Mouse (Mus musculus): ENCODE results near the gene Gm340.

Gm340 gene

DNA sequence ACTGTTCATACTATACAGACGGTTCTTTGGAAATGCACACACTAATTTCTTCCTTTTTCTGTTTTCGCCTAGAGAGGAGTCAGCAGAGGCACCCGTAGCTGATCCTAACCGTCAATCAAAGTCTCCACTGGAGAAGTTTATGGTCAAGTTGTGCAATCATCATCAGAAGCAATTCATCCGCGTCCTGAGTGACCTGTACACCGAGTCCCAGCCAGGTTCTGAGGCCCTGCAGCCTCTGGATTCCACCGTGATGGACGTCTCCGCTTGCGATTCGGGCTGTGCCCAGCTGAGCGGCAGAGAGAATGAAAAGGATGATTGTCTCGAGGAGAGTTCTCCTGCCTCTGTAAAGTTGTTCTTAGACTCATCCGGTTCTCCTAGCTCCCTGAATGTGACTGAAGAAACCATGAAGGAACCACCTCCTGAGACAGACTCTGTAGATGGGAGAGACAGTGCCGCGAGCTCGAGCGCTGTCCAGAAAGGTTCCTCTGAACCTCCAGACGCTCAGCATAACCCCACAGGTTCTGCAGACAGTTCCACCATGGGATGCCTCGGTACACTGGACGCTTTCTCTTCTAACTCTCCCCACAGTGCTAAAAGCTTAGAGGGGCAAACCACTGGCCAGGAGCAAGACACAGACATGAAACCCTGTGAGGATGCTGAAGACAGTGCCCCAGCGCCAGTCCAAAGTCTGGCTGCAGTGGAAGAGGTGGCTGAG, at the start of gene Gm340:
TSS of gene Gm340 (plus strand) at position 665 of the 715 bp plus-strand sequence.
- DNase-seq = no peak

DNA sequence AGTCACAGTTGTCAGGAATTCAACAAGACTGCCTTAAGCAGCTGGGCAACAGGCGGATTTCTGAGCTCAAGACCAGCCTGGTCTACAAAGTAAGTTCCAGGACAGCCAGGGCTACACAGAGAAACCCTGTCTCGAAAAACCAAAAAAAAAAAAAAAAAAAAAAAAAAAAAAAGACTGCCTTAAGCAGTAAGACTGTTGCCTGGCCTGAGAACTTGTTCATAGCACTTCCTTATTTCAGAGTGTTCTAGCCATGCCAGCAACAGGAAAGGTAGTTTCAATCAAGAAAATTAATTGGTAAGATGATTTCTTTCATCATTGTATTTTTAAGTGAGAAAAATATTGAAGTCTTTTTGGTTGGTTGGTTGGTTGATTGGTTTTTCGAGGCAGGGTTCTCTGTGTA, 48.1 kb upstream of the Gm340 start:
- DNase-seq = no peak

DNA sequence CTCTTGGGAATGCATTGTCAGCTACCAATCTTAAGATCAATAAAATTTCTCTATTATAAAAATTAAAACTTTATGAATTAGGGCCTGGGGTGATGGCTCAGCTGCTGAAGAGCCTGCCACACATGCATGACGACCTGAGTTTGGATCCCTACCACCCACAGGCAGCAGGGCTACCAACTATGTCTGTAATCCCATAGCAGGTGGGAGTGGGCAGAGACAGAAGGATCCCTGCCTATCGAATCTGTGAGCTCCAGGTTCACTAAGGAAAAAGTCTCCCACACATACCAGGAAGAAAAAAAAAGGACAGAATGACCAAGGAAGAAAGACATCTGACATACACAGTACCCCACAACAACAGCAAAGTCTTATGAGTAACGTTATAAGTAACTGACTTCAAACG, 25.2 kb upstream of the Gm340 start:
- DNase-seq = no peak

DNA sequence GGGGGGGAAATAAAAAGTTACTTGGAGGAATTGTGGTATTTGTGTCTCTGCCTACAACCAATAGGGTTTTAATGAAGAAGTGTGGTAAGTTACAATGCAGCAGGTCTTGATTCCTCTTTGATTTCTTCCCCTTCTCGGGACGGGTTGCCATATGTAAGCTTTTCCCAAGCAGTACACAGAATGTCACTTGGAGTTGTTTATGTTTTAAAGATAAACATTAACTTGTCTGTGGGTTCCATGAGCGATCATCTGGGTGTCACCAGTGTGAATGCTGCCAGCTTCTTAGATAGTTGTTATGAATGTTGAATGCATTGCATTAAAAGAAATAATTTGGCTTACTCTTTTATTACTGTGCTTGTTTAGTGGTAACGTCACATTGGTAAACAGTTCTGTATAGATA, 24.7 kb upstream of the Gm340 start:
- DNase-seq = no peak

DNA sequence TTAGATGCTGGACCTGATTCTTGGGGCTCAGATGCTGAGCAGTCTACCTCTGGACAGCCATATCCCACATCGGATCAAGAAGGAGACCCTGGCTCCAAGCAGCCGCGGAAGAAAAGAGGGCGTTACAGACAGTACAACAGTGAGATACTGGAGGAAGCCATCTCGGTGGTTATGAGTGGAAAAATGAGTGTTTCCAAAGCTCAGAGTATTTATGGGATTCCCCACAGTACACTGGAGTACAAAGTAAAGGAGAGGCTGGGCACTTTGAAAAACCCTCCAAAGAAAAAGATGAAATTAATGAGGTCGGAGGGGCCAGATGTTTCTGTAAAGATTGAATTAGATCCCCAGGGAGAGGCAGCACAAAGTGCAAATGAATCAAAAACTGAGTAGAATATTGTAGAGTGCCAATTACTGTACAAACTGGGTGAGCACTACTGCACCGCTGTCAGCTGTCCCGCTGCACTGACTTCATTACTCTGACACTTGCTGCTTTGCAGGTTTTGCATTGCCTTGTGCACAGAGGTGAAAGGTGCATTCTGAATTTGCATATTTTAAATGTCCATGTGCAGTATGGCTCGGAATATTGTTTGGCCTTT, 23.2 kb upstream of the Gm340 start:
- DNase-seq = no peak

DNA sequence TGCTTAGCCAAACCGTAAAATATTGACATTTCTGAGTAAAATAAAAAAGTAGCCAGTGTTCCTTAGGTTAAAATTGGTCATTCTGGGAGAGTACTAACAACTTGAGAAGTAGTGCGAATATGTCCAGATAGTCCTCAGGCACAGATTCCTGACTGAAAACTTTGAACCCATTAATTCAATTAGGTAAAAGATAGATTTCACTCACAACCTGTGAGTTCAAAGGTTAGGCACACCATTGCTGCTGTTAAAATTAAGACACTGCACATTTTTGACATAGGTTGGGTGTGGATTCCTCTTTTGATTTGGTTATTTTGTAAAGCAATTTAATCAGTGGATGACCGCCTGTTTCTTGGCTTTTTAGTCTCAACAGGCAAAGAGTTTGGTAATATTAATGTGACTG, 21.3 kb upstream of the Gm340 start:
- no peak for DNase-seq

DNA sequence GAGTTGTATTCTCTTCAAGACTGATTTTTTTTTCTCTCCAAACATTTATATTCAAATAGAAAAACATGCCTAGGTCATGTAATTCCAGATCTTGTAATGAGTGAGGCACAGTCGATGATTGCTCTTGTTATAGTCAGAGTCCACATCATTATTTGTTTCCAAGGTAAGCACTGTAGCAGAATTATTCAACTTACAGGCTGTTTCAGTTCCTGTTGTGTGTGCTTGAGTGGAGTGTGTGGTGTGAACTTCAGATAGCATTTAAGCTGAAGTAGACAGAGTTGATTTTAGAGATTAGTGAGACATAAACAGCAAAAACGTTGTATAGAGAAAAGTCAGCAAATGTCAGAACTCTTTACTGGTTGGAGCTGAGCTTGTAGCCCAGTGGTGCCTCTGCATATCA, 13.4 kb upstream of the Gm340 start:
- DNase-seq = no peak

DNA sequence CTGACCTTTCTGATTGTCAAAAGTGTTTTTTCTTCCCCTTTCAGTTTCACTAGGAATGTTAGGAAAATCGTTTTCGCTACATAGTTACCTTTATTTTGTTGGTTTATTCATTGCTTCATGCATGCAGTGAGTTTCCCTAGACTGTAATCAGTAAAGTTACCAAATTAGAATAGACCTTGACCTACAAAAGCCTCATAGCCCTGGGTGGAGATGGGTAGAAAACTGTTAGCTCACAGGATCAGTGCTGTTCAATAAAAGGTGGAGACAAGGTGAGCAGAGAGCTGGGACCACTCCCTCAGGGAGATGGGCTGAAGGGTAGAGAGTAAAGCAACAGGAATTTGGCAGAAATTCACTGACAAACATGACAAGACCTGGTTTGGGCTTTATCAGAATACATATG, 8.5 kb upstream of the Gm340 start:
- no peak for DNase-seq

DNA sequence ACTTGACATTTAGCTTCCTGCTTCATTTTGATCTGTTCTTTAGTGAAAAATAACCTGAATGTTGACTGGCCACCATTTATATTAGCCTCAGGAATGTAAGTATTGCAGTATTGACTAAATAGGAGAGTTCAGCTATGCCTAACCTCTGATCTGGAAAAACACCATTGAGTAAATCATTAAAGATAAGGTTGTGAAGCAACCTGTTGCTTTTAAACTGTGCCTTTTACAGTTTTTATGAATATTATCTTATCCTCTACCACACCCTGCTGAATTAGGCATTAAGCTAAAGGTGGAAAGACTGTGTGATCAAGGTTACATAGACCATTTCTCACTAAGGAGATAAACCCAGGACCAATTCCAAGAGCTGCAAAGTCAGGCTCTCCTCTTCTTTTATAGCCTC, 4.6 kb upstream of the Gm340 start:
- DNase-seq = no peak

DNA sequence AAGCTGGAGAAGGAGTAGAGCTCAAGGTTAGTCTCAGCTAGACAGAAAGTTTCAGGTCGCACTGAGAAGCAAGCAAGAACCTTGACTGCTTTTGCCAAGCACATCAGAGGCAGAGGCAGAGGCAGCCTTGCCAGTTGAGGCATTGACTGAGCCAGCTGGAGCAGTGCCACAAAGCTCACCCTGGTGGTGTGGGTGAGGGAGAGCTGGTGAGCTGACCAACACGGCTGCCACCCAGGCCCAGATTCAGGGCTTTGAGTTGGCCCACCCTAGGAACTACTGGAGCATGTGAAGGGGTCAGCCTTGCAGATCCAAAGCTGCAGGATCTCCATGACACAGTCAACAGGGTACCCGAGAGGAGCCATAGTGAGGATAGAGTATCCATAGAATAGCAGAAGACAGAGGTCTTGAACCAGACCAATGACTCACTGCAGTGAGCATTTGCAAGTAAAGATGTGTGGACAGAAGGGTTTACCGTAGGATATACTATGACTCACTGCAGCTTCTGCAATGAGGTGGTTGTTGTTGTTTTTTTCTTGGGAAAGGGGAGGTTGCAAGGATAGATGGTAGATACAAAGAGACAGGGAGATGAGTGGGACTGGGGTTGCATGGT, 2.8 kb upstream of the Gm340 start:
- no peak for DNase-seq

DNA sequence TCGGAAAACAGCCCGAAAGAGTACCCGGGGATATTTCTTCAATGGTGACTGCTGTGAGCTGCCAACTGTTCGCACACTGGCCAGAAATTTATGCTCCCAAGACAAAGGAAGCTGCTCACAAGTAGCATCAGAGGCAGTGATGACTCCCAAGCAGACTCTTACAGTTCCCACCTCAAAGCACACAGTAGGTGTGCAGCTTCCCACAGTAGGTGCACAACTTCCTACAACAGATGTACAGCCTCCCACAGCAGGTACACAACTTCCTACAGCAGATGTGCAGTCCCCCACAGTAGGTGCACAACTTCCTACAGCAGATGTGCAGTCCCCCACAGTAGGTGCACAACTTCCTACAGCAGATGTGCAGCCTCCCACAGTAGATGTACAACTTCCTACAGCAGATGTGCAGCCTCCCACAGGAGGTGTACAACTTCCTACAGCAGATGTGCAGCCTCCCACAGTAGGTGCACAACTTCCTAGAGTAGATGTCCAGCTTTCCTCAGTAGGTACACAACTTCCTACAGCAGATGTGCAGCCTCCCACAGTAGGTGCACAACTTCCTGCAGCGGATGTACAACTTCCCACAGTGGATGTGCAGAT, 846 bp downstream of the Gm340 start:
- DNase-seq = no peak

DNA sequence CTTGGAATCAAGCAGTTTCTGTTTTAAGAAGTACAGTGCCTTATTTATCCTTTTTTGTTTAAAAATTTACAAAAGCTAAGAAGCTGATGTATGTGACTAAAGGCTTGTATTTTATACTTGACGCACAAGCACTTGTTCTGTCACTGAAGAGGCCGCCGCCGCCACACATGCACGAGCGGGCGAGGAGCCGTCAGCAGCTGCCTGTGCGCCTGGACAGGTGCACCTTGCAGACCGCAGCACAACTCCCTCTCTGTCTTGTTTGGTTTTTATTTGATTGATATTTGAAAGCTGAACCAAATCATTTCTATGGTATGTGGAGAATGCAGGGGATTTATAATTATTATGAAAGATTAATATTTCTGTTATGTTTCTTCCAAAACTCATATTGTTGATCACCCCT, 4.6 kb downstream of the Gm340 start:
- no peak for DNase-seq

DNA sequence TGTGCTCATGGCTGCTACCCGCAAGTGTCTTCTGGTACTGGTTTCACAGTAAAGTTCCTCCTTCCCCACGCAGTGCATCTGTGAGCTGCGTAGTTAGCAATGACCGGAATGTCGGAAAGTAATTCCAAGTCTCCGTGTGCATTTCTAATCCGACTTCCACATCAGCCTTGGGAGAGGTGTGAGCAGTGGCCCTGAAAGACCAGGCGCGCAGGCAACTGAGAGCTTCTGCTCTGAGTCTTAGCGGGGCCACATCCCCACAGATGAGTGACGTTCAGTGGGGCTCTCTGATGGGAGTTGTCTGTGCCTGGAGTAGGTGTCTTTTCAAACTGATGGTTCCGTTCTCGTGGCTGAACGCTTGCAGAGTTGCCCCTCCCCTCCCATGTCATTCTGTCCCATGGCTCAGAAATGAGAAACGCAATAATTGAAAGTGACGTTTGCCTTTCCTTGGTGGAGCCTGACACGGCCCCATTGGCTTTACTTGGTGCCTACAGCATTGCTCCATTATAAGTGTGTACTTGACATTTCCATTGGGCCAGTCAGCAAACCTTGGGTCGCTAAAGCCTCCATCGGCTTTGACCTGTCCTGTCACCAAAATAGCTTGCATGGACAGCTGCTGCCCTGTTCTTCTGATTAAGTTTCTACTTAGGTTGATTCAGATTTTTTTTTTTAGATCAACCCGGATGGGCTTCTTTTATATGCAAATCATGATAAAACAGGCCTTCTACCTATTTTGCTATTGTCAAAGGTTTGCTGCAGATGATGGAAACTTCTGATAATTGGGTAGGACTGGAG, 5.5 kb downstream of the Gm340 start:
- DNase-seq = no peak

DNA sequence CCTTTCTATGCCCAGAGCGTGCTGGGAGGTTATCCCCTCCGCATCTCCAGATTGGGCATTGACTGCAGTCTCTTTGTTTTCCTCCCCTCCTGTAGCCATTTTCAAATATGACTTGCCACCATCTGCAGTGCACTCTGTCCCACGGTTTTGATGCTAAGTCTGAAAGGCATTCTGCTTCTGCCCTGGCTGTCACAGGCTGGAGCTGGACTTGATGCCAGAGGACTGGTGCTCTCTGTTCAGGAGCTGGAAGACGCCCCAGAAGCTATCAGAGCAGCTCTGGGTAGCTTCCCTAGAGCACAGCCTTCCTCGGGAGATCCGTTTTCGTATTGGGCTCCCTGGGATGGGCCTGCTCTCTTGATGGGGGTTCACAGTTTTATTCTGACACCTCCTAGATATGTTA, 6.9 kb downstream of the Gm340 start:
- no peak for DNase-seq

DNA sequence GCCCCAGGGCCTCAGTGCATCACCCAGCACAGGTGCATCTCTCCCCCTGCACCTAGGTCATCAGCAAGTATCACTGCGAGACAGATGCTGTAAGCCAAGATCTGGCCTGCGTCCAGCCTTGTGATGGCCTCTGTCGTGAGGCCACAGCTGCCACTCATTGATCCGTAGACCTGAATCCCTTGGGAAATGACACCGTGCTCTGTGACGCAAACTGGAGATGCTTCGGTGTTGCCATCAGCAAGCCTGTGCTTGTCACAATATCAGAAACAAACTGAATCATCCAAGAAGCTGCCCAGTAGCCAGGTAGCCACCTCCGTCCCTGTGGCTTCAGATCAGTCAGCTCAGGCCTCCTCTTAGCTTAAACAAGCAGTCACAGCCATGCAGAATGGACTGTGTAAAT, 7.5 kb downstream of the Gm340 start:
- no peak for DNase-seq

DNA sequence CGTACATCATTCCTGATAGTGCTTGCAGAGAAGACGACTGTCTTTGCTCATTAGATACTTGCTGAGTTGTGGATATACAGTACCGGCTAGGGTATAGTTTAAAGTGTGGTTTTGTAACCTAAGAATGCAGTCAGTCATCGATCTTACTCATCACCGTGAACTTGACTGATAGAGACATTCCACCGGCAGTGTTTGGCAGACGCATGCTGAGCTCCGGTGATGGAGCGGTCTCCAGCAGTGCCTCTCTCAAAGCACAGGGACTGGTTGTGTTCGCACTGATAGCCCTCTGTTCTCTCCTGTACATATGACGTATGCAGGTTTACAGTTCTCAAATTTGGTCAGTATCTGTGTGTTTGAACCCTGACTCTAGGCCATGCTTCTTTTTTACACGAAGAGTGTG, 9.6 kb downstream of the Gm340 start:
- no peak for DNase-seq

DNA sequence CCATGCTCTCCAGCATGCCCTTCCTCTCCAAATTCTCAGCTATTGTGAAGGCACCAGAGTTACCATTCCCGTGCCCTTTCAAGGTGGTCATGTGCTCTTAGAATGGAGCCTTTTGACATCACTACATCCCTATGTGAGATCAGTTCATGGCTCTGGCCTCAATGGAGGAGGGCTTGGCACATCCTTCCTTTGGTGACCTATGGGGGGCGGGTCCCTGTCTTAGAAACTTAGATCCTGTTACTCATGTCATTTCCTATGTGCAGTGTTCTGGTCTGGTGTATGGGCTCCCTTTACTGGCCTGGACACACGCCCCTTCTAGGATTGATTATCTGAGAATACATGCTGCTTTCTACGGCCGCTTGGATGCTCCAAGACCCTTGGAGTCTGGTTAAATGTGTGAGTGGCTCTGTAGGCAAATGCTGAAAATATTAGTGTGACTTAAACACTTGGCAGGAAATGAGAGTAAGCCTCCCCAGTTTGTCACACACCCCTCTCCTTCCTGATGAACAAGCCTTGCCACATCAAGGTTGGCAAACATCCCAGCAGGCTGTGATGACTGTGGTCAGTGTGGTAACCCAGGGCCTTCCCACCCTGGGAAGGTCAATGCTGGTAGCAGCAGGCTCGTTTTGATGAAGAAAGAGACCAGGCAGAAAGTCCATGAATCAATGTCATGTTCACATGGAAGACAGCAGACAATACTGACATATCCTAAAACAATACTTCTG, 15.2 kb downstream of the Gm340 start:
- DNase-seq = no peak

DNA sequence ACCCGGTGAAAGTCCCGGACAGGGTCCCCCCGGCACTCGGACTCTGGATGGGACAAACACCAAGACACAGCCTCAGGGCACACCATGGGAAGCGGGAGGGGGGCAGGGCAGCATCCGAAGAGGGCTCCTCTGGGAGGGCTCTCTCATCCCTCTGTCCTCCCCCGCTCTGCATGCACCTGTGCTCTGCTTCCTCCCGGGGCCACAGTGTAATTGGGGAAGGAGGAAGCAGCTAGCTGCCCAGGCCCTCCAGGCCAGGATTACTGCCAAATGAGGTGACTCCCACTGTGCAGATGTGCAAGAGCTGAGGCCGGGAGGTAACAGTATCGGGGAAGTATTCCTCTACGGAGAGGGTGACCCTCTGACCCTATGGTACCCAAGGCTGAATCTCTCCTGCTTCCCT, 18.5 kb downstream of the Gm340 start:
- no peak for DNase-seq

DNA sequence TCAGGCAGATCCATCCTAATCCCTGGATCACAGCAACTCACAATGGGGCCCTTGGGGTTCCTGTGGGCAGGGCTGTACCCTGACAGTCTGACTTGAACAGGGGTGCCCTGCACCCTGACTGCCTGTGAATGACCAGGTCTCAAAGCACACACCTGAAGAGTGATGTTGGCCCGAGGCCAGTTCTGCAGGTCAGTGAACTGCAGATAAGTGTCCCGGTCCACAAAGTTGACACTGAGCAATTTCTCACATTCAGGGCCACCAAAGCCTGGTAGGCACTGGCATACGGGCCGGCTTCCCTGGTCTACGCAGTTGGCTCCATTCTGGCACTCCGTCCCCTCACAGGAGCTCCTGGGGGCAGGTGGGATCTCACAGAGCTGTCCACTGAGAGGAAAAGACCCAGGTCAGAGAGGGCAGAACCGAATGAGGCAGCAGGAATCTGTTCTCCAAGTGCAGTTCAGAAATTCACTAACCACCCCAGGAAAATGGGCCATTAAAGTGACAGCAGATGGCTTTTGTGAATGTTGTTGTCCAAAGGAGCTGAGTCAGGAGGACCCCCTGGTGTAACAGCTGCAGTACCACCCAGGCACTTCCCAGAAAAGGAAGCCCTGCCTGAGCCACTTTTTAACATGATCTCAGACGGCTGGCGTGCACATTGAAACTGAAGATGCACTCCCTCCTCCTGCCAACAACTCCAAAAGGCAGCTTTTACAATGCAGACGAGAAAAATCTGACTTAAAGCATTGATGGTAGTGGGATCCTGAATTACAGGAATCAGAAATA, 24.2 kb downstream of the Gm340 start:
- DNase-seq = no peak

DNA sequence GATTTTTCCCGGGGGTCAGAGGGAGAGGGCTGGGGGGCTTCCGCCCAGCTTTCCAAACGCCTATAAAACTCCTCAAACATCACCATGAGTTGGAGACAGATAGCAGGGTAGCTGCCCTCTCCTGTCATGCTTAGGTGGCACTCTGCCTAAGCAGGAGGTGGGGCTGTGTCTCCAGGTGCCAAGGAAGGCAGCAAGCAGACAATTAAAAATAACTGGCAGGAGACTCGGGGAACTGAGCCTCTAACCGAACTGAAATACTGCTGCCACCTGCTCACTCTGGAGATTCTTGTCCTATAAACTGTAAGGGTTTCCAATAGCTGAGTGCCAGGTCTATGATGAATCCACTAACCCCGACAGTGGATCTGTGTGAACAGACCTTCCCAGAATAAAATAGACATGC, 29.5 kb downstream of the Gm340 start:
- no peak for DNase-seq

DNA sequence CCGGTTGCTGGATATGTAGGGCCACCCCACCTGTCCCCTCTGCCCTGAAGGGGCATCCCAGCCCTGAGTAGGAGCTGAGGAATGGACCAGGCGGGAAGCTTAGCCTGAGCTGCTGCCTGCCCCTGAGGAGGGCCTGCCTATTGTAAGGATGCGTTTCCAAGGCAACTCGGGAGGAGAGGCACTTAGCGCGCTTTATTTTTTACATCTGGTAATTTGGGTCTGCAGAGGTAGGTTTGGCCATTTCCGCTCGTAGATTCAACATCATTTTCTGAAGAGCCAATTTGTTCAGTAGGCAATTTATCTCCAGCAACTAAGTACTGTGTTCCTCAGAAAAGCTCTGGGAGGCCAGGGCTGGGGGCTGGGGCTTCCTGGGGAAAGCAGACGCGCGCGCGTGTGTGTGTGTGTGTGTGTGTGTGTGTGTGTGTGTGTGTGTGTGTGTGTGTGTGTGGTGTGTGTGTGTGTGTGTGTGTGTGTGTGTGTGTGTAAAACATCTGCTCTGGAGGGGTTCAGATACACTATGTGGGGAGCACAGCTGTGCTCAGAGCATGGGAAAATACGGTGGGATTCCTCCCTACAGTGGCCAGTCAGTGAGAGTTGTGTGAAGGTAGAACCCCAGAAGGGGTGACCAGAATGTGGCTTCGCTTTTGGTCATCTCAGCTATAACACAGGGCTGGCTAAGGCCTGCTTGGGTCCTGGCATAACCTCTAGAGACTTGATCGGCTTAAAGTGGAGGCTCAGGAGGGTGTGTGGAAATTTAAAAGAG, 31.3 kb downstream of the Gm340 start:
- DNase-seq = no peak

Measured in thymus, postnatal 14 days (tissue).